Mouse (Mus musculus): Measurements from ENCODE around the gene Gm10234.

Gm10234 gene

DNA sequence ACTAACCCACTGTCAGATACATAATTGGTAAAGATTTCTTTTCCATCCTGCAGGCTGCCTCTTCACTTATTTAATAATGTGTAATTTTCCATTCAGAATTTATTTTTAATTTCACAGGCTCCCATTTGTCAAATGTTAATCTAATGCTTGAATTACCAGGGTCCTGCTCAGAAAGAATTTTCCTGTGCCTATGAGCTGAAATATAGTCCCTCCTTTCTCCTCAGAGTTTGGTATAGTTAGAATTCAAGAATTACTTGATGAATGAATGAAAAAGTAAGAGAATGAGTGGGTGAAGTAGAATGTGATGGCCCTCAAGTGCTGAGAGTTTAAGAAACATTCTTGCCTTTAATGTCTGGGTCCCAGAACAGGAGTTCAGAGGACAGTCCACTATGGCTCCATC is at the start of gene Gm10234:
Gene Gm10234 (plus strand): TSS at position 301 of the 400 bp plus-strand sequence.
- DNase-seq (ENCODE audit: low read depth, low spot score) = no peak

DNA sequence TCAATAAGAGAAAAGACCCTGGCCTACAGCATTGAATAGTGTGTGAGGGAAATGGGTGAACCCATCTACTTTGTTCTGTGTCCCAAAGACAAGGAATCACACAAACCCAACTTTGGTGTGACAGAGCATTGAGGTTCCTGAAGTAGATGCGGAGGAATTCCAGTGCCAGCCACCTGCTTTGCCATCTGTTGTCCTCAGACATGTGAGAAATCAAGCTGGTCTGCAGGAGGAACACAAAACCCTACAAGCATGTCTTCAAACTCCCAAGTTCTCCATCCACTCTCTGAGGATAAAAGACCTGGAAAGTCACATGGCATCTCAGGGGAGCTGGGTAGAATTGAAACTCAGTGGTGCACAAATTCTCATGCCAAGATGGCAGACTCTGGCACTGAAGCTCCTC is 44.3 kb upstream of the Gm10234 start:
- peak; percentile 54 for DNase-seq (ENCODE audit: low read depth, low spot score)

DNA sequence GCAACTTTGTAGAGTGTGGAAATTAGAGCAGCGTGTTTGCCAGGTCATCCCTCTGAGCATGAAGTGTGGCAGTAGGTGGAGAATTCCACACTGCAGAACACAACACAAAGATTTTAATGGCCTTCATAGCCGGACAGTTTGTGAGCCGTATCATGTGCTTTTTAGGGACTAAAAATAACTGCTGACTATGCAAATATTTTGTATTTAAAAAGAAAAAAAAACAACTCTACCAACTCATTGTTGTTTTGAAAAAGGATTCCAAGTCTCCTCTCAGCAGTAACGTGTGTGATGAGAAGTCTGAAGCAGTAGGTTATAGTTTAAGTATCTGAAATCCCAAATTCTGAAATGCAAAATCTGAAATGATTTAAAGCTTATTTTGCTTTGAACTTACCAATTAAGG is 25.9 kb upstream of the Gm10234 start:
- DNase-seq (ENCODE audit: low read depth, low spot score) = no peak

- no peak for DNase-seq (ENCODE audit: low read depth, low spot score)
Measured at GRCm38 (mm10) chr6:95298387-95298786, 23.5 kb upstream of the Gm10234 start.

DNA sequence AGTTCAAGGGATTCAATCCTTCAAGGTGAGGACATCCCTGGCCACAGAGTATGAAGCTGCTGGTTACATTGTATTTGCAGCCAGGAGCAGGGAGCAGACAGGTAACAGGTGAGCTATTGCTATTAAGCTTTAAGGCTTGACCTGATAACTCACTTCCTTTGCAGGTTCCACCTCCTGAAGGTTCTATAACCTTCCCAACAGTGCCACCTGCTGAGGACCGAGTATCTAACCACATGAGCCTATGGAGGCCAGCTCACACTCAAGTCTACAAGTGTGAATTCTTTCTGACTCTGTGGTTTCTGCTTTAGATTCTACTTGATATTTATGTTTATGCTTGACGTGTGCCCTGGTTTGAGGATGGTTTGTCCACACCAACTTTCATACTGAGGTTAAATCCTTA is 21.3 kb upstream of the Gm10234 start:
- no peak for DNase-seq (ENCODE audit: low read depth, low spot score)

DNA sequence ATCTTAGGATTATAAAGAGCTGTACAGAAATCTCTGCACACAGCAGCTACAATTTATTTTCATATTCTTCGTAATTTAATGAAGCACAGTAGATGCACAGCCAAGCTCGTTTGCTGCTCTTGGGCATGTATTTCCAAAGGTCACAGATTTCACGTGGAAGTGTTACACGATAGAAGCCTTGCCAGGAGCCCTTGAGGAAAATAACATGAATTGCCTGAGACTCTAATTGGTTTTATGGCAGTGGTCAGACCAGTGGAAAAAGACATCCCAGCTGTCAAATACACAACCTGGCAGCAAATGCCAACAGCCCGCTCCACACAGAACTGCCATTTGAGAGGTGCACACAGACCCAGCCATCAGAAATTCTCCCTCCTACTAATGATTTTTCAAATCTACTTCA is 9.3 kb downstream of the Gm10234 start:
- DNase-seq (ENCODE audit: low read depth, low spot score) = no peak

DNA sequence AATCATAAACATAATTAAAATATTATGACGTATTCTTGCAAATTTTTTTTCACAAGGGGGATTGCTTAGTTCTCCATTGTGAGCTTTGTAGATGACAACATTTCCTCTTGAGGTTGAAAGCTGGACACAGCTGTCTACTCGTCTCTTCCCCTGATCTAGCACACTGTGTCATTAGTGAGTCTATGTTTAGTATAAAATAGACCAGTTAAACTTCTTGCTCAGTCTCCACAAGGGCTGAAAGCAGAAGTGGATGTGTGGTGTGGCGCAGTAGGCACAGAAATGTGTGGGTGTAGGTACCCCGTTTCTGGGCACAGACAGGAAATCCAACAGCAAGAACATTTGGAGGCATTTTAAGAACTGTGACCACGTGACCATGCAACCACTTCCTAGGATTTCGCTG is 12.9 kb downstream of the Gm10234 start:
- DNase-seq (ENCODE audit: low read depth, low spot score) = peak; percentile 62

DNA sequence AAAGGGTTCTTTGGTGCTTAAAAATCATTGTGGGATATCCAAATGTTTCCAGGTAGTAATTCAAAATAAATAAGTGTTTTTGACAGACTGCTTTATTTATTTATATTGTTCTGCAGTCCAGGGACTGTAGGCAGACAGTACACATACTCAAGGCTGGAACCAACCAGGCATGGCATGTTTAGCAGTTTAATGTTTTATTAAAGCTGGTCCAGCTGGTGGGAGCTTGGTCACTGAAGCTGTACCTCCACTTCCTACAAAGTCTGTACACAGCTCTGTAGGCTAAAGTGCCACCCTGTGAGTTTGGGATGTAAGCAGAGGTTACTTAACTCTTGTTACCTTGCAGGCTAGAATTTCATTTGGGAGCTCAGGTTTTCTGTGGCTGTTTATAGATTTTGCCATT is 27.5 kb downstream of the Gm10234 start:
- DNase-seq (ENCODE audit: low read depth, low spot score) = no peak

- no peak for DNase-seq (ENCODE audit: low read depth, low spot score)
Measured at GRCm38 (mm10) chr6:95353043-95353442, 31.1 kb downstream of the Gm10234 start.

DNA sequence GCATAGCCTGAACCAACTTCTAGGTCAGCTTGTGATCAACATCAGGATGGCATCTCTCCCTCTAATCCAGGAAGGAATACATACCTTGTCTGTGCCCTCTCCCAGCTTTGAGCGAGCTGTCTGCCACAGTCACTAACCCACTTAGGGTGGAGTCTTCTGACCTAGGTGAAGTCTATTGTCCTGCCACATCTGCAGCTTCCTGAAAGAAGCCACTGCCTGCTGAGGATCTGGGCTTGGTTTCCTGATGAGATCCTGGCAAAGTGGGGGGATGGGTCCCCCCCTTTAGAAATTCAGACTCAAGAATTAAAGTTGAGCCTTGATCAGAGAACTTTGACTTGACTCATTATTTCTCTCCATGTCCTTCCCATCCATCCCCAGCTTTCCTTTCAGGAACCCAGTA is 32.0 kb downstream of the Gm10234 start:
- no peak for DNase-seq (ENCODE audit: low read depth, low spot score)

- DNase-seq (ENCODE audit: low read depth, low spot score) = peak; percentile 63
Measured at GRCm38 (mm10) chr6:95360084-95360483, 38.2 kb downstream of the Gm10234 start.

DNA sequence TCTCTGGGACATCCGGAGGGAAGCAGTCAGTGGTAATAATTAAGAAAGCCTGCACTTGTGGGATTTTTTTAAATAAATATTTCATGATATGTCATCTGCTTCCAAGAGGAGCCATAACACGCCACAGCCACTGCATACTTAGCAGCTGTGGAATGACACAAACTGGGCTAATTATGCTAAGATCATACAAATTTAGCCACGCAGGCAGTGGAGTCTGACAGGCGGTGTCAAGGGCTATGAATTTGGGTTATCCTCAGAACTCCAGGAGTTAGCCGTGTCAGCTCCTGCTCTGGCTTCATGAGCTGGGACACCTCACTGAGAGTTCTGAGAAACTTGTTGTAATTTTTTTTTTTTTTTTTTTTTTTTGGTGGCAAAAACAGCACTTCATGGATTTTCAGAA is 40.8 kb downstream of the Gm10234 start:
- DNase-seq (ENCODE audit: low read depth, low spot score) = no peak

DNA sequence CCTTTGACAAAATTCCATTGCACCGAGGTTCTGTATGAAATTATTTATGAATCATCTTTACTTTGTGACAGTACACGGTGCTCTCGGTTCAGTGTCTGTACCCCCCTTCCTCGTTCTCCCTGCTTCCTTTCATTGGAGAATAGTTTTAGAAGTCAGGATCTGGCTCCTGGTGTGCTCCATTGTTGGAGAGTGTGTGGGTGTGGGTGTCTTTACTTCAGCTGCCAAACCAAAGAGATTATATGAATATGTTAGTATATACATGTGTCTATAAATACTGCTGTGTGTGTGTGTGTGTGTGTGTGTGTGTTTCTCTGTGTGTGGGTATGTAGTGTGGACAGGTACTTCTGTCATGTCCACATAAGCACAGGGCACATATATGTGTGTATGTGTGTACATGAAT is 49.9 kb downstream of the Gm10234 start:
- no peak for DNase-seq (ENCODE audit: low read depth, low spot score)

All from telencephalon, adult 2 months (tissue).